Mouse (Mus musculus) thymus, postnatal 36 days (tissue): ENCODE results near the gene Rph3a.
"Not testable (repeated sequence)": the region's sequence is repeated elsewhere in the genome, so short reads cannot be mapped to it uniquely, and the experiment has no call there.

Experiments used
- DNase-seq, 2 experiments: peaks; one replicate each; pipeline ENCODE4 v3.0.0; 2022; ENCODE audit warnings: mixed read lengths in 2 of 2

Gene Rph3a

DNA sequence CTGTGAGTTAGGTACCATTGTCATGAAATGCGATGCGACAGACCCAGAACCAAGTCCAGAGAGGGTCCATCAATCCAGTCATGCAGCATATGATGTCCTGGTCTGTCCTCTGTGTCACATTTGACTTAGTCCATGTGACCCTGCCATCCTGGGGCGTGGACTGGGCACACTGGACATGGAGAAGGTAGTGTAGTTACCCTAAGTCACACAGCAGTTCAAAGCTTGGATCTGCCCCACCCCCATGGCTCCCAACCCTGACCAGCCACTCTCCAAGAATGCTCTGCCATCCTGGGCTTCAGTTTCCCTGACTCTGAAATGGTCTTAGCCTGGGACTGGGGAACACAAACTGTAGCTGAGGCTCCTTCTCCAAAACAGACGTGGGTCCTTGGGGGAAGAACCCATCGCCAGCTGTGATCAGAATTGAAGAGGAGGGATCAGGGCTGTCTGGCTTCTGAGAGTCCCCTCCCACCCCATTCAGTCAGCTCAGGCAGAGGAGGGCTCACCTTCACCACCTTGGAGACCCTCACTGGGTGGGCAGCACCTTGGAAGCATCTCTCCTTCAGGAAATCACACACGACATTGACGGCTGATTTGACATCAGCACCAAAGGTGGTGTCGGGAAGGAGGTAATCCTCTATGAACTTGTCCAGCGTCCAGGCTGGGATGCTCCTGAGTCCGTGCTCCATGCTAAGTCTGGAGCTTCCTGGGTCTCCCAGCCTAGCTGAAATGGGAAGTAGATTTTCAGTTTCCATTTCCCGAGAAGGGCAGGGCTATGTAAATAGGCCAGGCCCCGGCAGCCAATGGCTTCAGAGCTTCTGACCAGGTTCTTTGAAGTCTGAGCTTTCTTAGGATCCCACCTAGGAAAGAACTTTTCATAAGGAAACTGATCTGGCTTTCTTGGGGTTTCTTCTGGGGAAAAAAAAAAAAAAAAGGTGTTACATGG lies 102.8 kb downstream of the Rph3a start, which contains the start of gene Oas1a:
TSS of gene Oas1a (minus strand) at position 731 of the 943 bp plus-strand sequence.
- not testable (repeated sequence) for DNase-seq

DNA sequence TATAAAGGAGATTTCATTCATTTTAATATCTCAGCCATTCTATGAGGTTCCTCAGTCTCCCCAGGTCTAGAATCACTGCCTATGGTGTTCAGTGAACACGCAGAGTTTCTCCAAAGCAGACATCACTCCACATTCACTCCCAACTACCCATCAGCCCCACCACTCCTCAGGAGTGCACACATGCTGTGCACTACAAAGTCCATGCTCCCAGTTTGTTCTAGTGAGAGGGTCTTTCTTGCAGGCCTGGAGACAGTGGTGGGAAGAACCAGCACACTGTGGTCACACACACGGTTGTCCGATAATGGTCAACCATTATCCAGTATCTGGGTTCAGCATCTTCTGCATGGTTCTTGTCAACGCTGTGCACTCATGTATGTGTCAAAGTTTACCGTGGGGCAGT lies 107.8 kb downstream of the Rph3a start:
- no peak for DNase-seq

DNA sequence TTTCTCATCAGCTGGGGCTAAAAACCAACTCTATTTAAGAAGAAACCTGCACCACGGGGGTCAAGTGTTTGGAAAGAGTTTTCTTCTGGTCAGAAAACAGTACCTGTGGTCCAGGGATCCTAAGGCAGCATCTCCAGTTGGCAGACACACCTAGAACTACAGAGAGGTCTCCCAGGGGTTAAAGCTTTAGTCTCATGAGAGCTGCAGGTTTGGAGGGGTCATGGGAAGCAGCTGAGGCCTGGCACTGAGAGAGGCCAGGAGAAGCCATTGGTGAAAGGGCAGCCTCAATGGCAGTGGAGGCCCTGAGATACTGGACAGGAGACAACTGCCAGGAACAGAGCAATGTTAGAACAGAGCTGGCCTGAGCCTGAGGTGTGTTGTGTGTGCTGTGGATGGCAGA lies 109.2 kb downstream of the Rph3a start:
- DNase-seq = no peak

DNA sequence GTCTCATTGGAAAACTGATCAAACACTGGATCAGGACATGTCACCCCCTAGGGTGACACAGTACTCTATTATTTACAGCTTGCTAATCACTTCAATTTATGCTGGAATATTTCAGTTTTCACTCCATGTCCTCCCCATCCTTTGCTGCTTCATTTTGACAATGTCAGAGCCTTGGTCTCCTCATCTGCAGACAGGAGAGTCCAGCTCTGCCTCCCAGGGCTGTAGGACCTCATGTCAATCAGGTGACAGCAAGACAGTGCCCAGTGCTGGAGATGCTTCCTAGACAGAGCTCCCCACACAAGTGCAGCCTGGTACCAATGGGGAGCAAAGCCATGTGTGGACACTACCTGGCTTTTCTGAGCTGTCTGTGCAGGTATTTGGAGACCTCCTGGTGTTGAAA lies 111.2 kb downstream of the Rph3a start:
- DNase-seq = no peak

DNA sequence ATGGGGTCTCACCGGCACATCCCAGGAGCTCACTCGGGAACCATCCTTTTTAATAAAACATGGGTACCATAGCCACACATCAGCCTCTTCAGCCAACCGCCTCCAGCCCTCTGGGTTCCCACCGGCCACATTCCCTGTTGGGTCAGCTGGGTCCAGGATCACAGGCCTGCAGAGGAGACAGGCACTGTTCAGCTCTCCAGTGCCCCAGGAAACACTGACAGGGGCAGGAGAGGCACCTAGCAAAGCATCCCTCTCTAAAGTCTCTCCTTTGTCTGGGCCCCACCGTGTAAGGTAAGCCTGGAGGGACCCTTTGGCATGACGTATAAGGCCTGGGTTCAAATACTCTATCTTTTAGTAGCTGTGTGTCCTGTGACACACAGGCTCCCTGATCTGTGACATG lies 111.6 kb downstream of the Rph3a start:
- no peak for DNase-seq

DNA sequence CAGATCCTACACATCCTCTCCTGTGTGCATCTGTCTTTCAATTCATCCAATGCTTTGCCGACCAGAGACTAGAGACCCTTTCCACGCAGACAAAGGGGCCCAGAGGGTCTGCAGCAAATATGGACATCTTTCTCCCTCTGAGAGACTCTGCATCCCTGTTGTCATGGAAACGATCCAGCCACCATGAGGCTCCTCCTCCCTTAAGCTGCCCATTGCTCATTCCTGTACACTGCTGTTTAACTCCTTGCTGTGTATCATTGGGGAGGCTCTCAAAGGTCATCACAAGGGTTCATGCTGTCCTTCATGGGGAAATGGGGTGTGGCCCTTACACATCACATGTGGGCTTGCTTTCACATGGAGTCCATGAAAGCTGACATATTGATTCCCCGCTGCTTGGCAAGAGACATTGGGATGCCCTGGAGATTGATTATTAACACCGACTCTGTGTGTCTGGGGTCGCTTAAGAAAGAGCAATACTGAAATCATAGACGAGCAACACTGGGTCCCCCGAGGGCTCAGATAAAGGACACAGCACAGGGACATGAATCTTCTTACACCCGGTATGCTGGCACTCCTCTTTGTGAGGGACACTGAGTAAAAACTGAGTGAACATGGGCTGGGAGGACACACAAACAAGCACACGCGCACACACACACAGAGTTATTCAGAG lies 114.5 kb downstream of the Rph3a start:
- no peak for DNase-seq

DNA sequence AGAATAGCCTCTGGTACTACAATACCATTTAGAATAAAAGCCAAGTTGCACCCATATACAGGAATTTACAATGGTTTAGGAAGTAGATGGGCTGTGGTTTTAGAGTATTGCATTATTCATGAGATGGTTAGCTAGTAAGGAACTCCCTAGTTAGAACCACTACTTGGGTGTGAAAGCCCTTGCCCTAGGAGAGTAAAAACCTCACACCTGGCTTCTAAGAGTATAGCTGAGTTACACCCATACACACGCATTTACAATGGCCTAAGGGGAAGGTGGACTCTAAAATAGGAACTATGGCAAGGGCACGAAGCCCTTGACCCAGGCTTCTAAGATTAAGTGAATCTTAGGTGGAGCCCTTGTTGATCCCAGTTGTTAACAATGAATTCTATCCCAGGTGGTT lies 115.2 kb downstream of the Rph3a start:
- not testable (repeated sequence) for DNase-seq

DNA sequence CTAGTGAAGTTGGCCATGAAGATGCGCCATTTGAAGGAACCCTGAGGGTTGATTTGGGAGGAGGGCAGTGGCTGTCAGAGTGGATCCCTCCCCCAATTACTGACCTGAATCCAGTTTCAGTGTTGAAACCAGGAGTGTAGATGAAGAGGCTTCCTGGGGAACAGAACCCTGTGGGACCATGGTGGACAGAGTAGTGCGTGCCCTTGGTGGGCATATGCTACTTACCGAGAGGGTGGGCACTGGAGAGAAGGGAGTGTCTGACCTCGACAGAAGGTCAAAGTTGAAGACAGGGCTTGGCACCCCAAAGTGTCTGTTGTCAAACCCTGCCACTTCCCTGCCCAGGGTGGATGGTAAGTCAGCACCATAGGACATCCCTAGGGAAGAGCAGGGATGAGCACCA lies 116.0 kb downstream of the Rph3a start:
- DNase-seq = not testable (repeated sequence)

DNA sequence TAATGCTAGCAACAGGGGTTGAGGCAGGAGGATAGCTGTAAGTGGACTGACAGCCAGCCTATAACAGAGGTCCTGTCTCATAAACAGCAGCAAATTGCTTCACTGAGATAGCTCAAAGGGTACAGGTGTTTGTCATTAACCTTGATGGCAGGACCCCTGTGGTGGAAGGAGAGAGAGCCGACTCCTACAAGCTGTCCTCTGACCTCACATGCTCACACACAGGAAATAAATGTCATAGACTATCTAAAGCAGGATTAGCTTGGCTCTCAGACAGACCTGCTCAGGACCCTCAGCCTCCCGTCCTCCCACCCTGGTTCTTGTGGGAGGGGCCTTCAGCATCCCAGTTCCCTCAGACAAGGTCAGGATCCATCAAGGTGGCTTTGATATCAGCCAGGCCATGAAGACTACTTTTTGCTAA lies 117.6 kb downstream of the Rph3a start:
- DNase-seq = no peak

DNA sequence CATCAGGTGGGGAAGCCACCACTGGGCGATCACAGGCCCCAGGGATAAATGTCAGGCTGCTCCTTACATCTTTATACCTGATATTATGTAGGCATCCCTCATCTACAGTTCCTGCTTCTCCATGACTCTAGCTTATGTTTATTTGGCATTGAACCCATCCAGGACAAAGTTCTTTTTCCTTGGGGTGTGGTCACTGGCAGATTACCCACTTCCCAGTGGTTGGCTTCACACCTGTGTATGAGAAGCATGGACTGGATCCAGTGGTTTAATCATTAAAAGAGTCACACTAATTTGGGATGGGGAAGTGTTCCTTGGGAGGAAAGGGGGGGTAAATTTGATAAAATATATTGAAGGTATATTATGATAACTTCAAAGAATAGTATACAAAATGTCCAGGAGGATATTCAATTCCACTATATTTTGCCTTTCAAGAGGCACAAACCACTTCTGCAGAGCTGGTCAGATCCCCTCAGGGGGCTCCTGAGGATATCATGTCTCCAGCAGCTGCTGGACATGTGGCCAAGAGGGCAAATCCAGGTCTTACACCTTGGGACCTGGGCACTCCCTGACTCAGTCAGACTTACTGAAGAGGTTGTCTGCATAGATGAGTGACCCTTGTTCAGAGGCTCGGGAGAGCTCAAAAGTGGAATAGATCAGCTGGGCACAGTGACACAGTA lies 118.2 kb downstream of the Rph3a start:
- DNase-seq = not testable (repeated sequence)

DNA sequence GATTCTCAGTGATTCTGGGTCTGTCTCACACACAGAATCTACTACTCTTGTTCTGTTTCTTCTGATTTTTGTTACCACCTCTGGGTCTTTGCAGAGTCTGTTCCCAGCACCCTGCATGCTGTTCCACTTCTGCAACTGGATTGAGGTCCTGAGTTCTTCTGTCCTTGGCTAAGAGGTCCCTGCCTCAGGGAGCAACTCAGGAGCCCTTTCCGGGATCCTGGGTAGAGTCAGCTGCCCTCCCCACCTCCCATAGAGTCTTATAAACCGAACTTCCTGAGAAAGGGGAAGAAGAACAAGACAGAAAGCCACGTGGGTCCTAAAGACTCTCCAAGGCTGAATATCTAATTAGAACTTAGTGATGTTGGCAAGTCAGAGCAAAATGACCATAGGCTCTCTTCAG lies 118.9 kb downstream of the Rph3a start:
- no peak for DNase-seq
